Mouse (Mus musculus): Measurements from ENCODE around the gene Xrcc2.

The Xrcc2 gene

GRCm38 (mm10) chr5:25666684-25667083, 38.9 kb downstream of the Xrcc2 start:
- DNase-seq: no peak

GRCm38 (mm10) chr5:25666108-25666507, 39.5 kb downstream of the Xrcc2 start:
- DNase-seq: no peak

GRCm38 (mm10) chr5:25665516-25665915, 40.1 kb downstream of the Xrcc2 start:
- no peak for DNase-seq

GRCm38 (mm10) chr5:25663165-25663564, 42.5 kb downstream of the Xrcc2 start:
- DNase-seq: no peak

- DNase-seq: no peak
Observed at GRCm38 (mm10) chr5:25654578-25654987, 51.0 kb downstream of the Xrcc2 start.

- DNase-seq: no peak
Observed at GRCm38 (mm10) chr5:25653377-25653776, 52.2 kb downstream of the Xrcc2 start.

- no peak for DNase-seq
Observed at GRCm38 (mm10) chr5:25652435-25652834, 53.2 kb downstream of the Xrcc2 start.

- no peak for DNase-seq
Observed at GRCm38 (mm10) chr5:25645661-25646364, 59.8 kb downstream of the Xrcc2 start.

GRCm38 (mm10) chr5:25644509-25644908, 61.1 kb downstream of the Xrcc2 start:
- no peak for DNase-seq

- no peak for DNase-seq
Observed at GRCm38 (mm10) chr5:25642741-25643140, 62.9 kb downstream of the Xrcc2 start.
